Mouse (Mus musculus): ENCODE measurements around the gene Cfap161. TPM values are rescaled to one million over a fixed set of nuclear protein-coding genes. Genes with fewer than 3 reads are reported as not detected.

Gene Cfap161
- total RNA-seq, 2 experiments from 2014 or later = not detected

DNA sequence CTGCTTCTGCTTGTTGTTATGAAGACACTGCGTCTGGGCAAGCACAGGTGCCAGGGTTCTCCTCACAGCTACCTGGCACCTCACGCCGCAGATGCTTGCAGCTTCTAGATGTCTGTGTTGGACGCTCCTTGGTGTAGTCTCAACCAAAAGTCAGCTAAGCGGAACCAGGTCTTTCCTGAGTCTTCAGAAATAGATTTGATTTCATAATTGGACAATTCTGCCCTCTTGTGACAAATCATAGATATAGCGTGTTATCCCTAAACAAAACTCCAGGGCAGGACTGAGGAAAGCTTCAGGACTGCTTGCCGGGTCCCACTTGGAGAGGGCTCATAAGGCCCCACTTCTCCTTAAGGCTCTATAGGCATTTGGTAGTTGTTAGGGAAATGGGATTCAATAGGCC is 7.8 kb upstream of the Cfap161 start:
- no peak for DNase-seq (ENCODE audit: low spot score in 2 of 2)

- no peak for DNase-seq (ENCODE audit: low spot score in 2 of 2)
Observed at GRCm38 (mm10) chr7:83802007-83802406, 7.3 kb upstream of the Cfap161 start.

DNA sequence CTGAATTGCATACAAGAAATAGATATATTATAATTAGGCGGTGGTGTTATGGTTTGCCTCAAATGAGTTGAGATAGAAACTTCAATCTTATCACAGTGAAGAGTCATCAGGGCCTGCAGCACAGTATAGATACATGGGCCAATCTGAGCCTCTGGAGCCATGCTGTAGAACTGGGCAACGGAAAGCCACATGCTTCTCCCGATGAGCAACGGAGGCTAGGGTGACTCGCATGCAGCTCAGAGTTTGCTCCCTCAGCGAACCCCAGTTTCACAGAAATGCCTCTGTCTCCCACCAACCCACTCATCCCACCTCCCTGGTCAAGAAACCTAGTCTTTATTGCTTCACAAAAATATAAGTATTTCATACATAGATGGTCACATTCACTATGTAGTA is 6.8 kb upstream of the Cfap161 start:
- no peak for DNase-seq (ENCODE audit: low spot score in 2 of 2)

GRCm38 (mm10) chr7:83800561-83801482 is 6.1 kb upstream of the Cfap161 start:
- no peak for DNase-seq (ENCODE audit: low spot score in 2 of 2)

DNA sequence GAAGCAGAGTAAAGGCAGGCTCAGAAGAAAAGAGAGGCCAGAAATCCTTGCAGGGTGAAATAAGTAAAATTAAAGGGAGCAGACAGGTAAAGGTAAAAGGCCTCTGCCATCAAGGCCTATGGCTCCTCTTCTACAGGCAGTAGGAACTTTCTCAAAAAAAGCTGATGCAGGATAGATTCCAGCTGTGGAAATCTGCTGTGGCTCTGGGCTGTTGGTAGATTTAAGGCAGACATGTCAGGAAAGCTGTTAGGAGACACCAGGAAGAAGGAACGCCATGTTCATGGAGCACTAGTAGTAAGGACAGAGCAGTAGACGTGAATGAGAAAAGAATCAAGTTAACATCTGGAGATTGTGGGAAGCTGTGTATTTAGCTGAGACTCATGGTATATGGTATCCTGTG is 5.4 kb upstream of the Cfap161 start:
- DNase-seq (ENCODE audit: low spot score in 2 of 2) = no peak

GRCm38 (mm10) chr7:83798004-83798403 is 3.3 kb upstream of the Cfap161 start:
- no peak for DNase-seq (ENCODE audit: low spot score in 2 of 2)

DNA sequence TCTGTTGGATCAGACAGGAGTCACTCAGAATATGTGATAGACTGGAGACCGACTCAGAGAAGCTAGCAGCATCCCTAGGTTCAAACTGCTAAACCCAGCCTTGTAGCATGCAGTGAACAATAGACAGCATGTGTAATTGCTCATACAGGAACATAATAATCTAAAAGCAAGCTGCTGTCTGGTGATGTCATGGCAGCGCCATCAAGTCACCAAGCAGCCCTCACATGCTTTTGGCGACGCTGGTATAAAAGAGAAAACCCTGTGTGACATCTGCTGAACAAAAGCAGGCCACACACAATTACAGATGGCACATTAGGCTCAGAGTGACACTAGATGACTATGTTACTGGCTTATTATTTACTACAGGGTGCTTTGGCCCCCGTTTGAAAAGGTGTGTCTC is 1.5 kb upstream of the Cfap161 start:
- no peak for DNase-seq (ENCODE audit: low spot score in 2 of 2)

DNA sequence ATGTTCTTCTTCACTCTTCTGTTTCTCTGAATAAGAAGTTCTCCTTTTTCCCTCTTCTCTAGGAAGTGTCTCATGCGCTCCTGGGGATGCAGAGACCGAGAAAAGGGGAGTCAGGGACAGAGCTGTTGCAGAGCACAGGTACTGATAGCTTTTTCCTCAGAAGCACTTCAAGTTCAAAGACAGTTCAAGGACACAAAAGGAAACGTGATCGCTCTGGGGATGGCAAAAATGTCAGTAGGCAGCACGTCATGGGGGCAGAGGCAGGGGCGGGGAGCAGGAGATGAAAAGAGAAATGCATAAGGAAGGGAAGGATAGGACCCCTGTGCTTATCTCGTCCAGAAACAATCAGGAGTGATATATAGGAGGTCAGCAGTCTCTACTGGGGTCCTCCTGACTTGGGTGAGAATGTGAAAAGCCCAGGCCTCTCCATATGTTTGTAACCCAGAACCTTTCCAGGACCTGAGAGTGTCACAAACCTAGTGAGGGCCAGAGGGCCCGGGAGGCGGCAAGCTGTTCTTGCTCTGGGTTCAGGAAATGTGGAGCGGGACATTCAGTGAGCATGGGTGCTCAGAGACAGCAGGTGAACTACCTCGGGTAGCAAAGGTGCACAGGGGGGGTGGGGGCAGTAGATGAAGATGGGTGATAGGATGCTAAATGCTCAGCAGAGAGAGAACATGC is 535 bp downstream of the Cfap161 start:
- no peak for DNase-seq (ENCODE audit: low spot score in 2 of 2)

DNA sequence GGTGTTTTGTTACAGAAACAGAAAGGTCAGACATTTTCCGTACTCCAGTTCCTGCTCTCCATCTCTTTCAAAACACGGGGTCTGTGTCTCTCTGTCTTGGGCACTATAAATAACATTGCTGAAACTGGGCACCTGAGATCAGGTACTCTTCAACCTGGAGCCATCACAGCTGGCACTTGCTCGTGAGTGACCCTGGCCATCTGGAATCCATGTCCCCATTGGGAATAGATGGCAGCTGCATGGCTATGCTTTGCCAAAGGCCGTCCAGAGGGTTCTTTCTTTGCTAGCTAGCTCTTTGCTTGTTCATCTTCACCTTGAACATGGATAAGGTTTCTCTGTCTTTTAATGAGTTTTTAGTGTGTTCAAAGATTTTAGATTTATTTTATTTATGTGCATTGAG is 13.8 kb downstream of the Cfap161 start:
- DNase-seq (ENCODE audit: low spot score in 2 of 2) = no peak

DNA sequence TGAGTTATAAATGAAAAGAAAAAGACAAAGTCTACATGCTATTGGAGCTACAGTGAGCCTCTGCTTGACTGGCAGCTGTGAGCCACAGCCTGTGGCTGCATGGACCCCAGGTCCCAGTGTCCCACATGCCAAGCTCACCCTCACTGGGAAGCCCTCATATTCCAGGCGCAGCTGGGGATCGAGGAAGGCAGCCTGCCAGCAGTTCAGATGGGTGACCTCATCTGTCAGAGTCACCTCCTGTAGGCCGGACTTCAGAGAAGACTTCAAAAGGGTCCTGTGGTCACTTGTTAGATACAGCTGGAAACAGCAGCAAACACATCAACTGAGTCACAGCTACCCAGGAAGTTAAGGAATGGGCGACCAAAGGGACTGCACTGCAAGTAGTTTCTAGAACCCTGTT is 14.7 kb downstream of the Cfap161 start:
- DNase-seq (ENCODE audit: low spot score in 2 of 2) = no peak

- no peak for DNase-seq (ENCODE audit: low spot score in 2 of 2)
Observed at GRCm38 (mm10) chr7:83779028-83779427, 15.7 kb downstream of the Cfap161 start.

- no peak for DNase-seq (ENCODE audit: low spot score in 2 of 2)
Observed at GRCm38 (mm10) chr7:83778516-83778915, 16.2 kb downstream of the Cfap161 start.

GRCm38 (mm10) chr7:83774721-83775120 is 20.0 kb downstream of the Cfap161 start:
- no peak for DNase-seq (ENCODE audit: low spot score in 2 of 2)

- no peak for DNase-seq (ENCODE audit: low spot score in 2 of 2)
Observed at GRCm38 (mm10) chr7:83763674-83764073, 31.0 kb downstream of the Cfap161 start.

GRCm38 (mm10) chr7:83762336-83762735 is 32.3 kb downstream of the Cfap161 start:
- DNase-seq (ENCODE audit: low spot score in 2 of 2) = no peak

DNA sequence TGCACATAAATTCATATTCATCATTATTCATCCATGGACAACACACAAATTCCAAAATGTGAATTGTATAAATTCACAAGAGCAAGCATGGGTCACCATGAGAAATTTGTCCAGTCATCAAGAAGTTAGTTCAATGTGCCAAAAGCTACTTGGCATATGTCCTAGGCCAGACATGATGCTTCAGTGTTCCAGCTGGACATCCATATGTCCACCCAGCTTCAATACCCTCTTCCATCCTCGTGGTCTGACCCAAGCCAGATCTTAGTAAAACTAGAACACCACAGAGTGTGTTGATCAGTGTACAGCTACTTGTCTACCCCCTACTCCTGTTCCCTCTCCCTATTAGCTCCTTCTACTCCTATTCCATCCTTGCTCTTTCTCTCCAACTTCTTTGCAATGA is 43.6 kb downstream of the Cfap161 start:
- DNase-seq (ENCODE audit: low spot score in 2 of 2) = no peak

DNA sequence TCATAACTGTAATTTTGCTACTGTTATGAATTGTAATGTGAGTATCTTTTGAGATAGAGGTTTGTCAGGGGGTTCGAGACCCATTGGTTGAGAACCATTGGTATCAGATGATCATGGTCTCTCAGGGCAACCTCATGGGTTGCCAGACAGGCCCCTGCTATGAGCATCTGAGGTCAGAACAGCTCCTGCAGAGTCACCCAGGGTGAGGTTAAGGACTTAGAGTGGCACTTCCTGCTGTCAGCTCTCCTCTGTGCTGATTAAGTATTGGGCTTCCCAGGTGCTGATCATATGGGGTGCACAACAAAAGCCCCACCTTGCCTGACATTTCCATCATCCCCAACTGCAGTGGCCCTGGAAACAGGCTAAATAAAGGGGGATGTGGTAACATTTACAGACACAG is 46.3 kb downstream of the Cfap161 start:
- no peak for DNase-seq (ENCODE audit: low spot score in 2 of 2)

DNA sequence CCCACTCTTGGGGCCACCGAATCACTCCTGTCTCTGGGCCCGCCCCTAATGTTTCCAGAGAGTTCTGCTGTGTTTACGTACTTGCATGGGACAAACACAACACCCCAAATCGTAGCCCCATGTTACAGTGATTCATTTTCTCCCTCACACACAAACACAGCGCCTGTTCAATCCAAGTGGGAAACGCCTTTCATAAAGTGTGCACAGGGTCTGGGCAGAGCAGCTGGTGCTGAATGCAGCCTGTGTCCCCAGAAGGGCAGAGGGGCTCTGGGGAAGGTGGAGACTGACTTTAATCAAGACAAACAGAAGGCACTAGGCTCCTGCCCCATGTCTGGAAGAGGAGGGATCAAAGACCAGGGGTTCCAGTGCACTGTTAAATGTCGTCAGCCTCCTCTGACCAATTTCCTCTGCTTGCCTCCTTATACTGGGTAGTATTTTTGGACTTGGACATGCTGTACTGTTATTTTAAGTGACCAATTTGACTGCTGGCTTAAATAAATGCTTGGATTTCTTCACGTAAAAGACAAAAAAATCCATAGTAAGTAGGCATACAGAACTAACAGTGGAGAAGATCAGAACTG is 48.5 kb downstream of the Cfap161 start:
- DNase-seq (ENCODE audit: low spot score in 2 of 2) = no peak

GRCm38 (mm10) chr7:83745413-83746106 is 49.1 kb downstream of the Cfap161 start, which contains the start of gene Il16:
Gene Il16, minus strand, starts transcription at chr7:83745726.
- DNase-seq (ENCODE audit: low spot score in 2 of 2) = no peak

GRCm38 (mm10) chr7:83745065-83745412 is 49.6 kb downstream of the Cfap161 start:
- DNase-seq (ENCODE audit: low spot score in 2 of 2) = no peak

DNA sequence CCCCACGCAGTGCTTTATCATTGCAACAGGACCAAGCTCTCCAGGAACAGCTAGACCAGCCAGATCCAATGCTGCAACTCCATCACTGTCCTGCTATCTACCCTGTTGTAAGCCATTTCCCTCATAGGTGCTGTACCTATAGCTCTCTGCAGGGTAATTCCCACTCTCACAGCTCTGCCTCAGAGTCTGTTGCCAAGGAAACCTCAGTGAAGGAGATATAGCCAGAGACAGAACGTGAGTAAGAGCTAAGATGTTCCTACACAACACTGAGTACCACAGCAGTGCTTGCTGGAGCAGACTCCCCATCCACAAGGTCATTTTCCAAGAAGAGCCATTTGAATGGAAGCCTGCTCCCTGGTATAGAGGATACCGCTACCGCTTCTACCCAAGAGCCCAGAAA is 50.4 kb downstream of the Cfap161 start:
- DNase-seq (ENCODE audit: low spot score in 2 of 2) = no peak

DNA sequence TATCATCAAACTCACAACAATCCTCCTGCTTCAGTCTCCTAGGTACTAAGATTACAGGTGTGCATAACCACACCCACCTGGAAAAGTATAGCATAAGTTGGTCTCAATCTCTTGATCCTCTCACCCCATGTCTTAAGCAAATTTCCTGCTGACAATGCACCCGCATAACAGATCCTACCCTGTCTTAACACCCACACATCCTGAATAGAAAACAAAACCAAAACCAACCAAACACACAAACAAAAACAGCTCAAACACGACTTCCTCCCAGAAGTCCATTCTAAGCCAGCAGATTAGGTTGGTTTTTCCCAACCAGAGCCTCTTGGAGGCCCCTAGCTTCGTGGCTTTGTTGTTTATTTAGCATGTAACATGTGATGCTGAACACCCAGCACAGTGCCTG is 52.0 kb downstream of the Cfap161 start:
- DNase-seq (ENCODE audit: low spot score in 2 of 2) = no peak

All from gastrocnemius, postnatal 4 days (tissue).